Mouse (Mus musculus) liver (tissue): ENCODE results near the gene Klhdc8a.
A peak's percentile ranks its signal among the peaks of the same experiment; 100 is the strongest.
"Not testable (repeated sequence)": the region's sequence is repeated elsewhere in the genome, so short reads cannot be mapped to it uniquely, and the experiment has no call there.

Experiments used
- DNase-seq: peaks from one replicate; pipeline ENCODE4 v3.0.0-alpha.2; 2020; ENCODE audit warnings: mixed read lengths

The Klhdc8a gene

GRCm38 (mm10) chr1:132346134-132346851, 47.9 kb downstream of the Klhdc8a start:
- no peak for DNase-seq

DNA sequence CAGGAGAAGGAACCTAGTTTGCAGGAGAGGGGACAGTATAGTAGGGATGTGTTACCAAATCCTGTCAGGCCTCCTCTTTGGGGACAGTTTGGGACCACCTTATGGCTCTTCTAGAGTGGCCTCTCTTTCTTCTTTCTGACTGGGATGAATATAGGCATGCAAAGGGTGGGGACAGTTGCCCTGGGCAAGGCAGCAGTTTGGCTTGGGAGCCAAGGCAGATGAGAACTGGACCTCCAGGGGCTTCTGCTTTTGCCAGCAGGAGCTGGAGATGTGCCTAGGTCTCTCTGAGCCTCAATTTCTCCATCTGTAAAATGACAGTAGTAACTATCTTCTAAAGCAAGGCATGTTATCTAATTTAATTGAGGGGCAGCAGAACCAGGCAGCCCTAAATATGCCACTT, 48.5 kb downstream of the Klhdc8a start:
- no peak for DNase-seq

DNA sequence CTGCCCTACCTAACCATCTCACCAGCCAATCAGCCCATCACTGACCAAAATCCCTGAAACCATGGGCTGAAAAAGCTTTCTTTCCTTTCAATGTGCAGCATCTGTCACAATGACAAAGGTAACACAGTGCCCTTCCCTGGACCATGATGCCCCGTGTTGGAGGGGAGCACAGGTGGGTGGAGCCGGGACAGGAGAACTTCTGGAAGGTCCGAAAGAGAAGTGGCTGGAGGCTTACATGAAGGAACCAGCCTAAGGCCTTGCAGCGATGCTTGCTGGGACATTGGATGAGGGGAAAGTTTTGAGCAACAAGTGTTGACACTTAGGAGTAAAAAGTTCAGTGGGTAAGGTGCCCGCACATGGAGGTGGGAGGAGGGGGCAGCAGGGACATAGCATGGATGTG, 50.0 kb downstream of the Klhdc8a start:
- no peak for DNase-seq

DNA sequence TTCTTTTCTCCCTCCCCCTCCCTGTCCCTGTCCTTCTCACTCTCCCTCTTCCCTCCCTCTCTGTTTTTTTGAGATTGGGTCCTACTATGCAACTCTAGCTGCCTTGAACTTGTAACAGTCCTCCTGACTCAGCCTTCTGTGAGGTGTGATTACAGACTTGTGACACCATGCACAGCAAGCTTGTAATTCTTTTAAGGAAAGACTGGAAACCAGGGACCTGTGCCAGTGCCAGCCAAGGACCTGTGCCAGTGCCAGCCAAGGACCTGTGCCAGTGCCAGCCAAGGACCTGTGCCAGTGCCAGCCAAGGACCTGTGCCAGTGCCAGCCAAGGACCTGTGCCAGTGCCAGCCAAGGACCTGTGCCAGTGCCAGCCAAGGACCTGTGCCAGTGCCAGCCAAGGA, 50.6 kb downstream of the Klhdc8a start:
- DNase-seq: not testable (repeated sequence)

DNA sequence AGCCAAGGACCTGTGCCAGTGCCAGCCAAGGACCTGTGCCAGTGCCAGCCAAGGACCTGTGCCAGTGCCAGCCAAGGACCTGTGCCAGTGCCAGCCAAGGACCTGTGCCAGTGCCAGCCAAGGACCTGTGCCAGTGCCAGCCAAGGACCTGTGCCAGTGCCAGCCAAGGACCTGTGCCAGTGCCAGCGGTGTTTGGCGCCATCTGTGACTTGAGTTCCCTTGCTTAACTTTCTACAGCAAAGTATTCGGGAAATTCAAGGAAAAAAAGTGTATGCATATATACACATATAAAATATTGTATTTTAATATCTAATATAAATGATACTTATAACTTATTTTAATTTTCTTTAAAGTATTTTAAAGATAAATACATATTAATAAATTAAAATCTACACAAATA, 51.2 kb downstream of the Klhdc8a start:
- DNase-seq: not testable (repeated sequence)

DNA sequence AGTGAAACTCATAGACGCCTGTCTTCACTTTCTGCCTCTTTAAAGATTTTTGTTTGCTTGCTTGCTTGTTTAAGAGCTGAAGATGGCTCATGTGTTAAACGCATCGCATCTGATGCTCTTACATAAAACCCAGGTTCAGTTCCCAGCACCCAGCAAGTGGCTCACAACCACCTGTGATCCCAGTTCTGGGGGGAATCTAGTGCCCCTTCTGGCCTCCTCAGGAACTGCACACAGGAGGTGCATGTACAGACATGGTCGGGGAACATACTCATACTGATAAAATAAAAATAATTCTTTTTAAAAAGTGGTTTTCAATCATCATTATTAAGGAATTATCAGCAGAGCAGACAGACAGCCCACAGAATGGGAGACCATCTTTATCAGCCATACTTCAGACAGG, 52.6 kb downstream of the Klhdc8a start:
- DNase-seq: no peak

DNA sequence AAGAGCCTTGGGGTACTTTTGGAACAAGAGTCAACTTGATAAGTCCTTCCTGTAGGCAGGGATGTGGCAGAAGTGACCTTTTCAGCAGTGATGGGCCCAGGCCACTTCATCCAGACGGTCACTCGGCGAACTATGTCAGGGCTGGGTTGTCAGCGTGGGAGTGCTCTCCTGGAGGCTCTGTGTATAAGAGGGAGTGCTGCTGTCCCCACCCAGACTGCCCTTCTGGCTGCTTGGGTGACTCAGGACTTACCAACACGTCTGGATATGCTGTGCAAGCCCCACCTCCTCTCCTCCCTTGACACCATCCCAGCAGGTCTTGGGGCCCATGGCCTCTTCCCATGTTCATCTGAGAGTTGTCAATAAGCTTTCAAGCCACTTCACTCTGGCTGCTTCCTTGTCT, 55.0 kb downstream of the Klhdc8a start:
- peak; percentile 47 for DNase-seq

GRCm38 (mm10) chr1:132354234-132354633, 55.8 kb downstream of the Klhdc8a start:
- no peak for DNase-seq

DNA sequence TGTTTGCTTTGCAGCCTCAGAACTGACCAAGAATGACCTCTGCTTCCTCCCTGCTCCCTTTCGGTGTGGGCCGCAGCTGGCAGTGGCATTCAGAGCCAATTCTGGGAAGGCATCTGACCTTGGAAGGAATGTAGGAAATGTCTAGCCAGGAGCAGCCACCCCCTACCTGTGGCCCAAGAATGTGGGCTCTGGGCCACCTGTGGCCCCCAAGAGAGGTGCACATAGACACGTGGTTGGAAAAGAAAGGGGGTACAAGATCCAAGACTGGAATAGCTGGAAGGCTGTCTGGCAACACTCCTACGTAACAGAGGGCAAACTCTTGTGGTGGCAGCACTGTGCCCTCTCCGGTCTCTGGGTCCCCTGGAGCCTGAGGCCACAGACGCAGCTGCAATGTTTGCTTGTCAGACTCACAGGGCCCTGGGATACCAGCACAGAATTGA, 56.8 kb downstream of the Klhdc8a start:
- peak; percentile 56 for DNase-seq

GRCm38 (mm10) chr1:132355841-132356242, 57.4 kb downstream of the Klhdc8a start:
- peak; percentile 84 for DNase-seq

GRCm38 (mm10) chr1:132356841-132357240, 58.4 kb downstream of the Klhdc8a start:
- DNase-seq: peak; percentile 41
